Mouse (Mus musculus) embryonic facial prominence, embryonic 11.5 days (tissue): Measurements from ENCODE around the gene Mrpl43. TPM values are rescaled to one million over a fixed set of nuclear protein-coding genes. Genes with fewer than 3 reads are reported as not detected.

Experiments used
- ATAC-seq: fragments of 200-750 bp; cut with Nextera tagmentation; replicated peaks from 2 replicates; pipeline ENCODE4 v1.8.0; 2017; ENCODE audit warnings: low read depth; ENCODE audit not compliant: insufficient number of reproducible peaks, low FRiP score, low TSS enrichment
- DNase-seq: peaks from one replicate; pipeline ENCODE4 v3.0.0-alpha.2; 2015; ENCODE audit warnings: low spot score
- H3K27ac ChIP-seq: fragments of 300-500 bp; sonication (generic); replicated peaks from 2 replicates; pipeline ENCODE4 v1.5.1; 2014; ENCODE audit warnings: mild to moderate bottlenecking, low read depth, low read length, control low read depth
- H3K27me3 ChIP-seq: fragments of 300-500 bp; sonication (generic); 2 replicates; pipeline ENCODE4 v1.6.1; 2014; ENCODE audit warnings: mild to moderate bottlenecking, low read length, moderate library complexity, mixed read lengths; ENCODE audit not compliant: control insufficient read depth, insufficient read depth
- H3K36me3 ChIP-seq: fragments of 300-500 bp; sonication (generic); replicated peaks from 2 replicates; pipeline ENCODE4 v1.6.1; 2014; ENCODE audit warnings: low read depth, mild to moderate bottlenecking, low read length, moderate library complexity, mixed read lengths; ENCODE audit not compliant: control insufficient read depth, insufficient read depth
- H3K4me1 ChIP-seq: fragments of 300-500 bp; sonication (generic); 2 replicates; pipeline ENCODE4 v1.6.1; 2014; ENCODE audit warnings: low read length, mixed read lengths; ENCODE audit not compliant: control insufficient read depth, insufficient read depth
- H3K4me2 ChIP-seq: fragments of 300-500 bp; sonication (generic); 2 replicates; pipeline ENCODE4 v1.6.1; 2014; ENCODE audit warnings: low read depth, mild to moderate bottlenecking, control low read depth, low read length, moderate library complexity
- H3K4me3 ChIP-seq: fragments of 300-500 bp; sonication (generic); 2 replicates; pipeline ENCODE4 v1.5.1; 2014; ENCODE audit warnings: low read depth, low read length, control low read depth
- H3K9ac ChIP-seq: fragments of 300-500 bp; sonication (generic); replicated peaks from 2 replicates; pipeline ENCODE4 v1.6.1; 2014; ENCODE audit warnings: mild to moderate bottlenecking, control low read depth, low read length
- H3K9me3 ChIP-seq: fragments of 300-500 bp; sonication (generic); replicated peaks from 2 replicates; pipeline ENCODE4 v1.6.1; 2016; ENCODE audit warnings: mild to moderate bottlenecking, low read length, inconsistent platforms, mixed read lengths; ENCODE audit not compliant: control insufficient read depth
- WGBS: fragments of 180-500 bp; shearing (Covaris S2); extraction: QIAGEN DNeasy Blood & Tissue Kit; methylation state at CpG from one replicate; pipeline ENCODE4 v1.1.7; 2014; 5-methylcytosine and 5-hydroxymethylcytosine counted together
- polyA plus RNA-seq: library from polyadenylated mRNA; unstranded; fragments of >200 nt; fragmentation: Nextera tagmentation; extraction: Ambion mirVana; gene quantifications from 2 replicates; pipeline ENCODE4 v1.2.1, GENCODE M21; 2014

The Mrpl43 gene
- polyA plus RNA-seq, 1 experiment from 2014 or later, result 62.9 TPM

GRCm38 (mm10) chr19:45026958-45027670, 20.9 kb upstream of the Mrpl43 start:
- peaks cover 2% of the 10 kb centered on the region for H3K4me1 ChIP-seq

DNA sequence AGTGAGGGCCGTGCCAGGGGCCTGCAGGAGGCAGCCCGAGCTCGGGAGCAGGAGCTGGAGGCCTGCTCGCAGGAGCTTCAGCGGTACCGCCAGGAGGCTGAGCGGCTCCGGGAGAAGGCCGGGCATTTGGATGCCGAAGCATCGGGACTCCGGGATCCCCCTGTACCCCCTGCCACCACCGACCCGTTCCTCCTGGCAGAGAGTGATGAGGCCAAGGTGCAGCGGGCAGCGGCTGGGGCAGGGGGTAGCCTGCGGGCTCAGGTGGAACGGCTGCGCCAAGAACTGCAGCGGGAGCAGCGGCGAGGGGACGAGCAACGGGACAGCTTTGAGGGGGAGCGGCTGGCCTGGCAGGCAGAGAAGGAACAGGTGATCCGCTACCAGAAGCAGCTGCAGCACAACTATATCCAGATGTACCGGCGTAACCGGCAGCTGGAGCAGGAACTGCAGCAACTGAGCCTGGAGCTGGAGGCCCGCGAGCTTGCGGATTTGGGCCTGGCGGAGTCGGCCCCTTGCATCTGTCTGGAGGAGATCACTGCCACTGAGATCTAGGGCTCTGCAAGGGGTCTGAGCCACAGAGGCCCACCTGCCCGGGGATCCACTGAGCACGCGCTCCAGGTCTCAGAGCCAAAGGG, 19.8 kb upstream of the Mrpl43 start:
- peaks cover 4% of the 10 kb centered on the region for H3K4me1 ChIP-seq
- no peak overlapping the region for H3K27ac ChIP-seq
- 83% methylated on average over 37 of the region's 37 CpGs for WGBS
- no peaks in the 10 kb centered on the region for H3K27me3 ChIP-seq
- no peaks in the 10 kb centered on the region for H3K9me3 ChIP-seq
- no peak overlapping the region for H3K9ac ChIP-seq
- no peak for ATAC-seq
- H3K4me2 ChIP-seq, result no peak overlapping the region
- no peak overlapping the region for H3K4me3 ChIP-seq
- peak; percentile 39 for DNase-seq
- H3K36me3 ChIP-seq, result peaks cover 23% of the 10 kb centered on the region

More at GRCm38 (mm10) chr19:45026958-45027670, 20.9 kb upstream of the Mrpl43 start:
- Histone ChIP-seq H3K4me3 (no peak overlapping the region), H3K27me3 (no peaks in the 10 kb centered on the region), H3K9me3 (no peaks in the 10 kb centered on the region), H3K36me3 (peaks cover 23% of the 10 kb centered on the region), H3K9ac (no peak overlapping the region), H3K4me2 (no peak overlapping the region), H3K27ac (no peak overlapping the region)
- no peak for DNase-seq
- WGBS, result 76% methylated on average over 6 of the region's 6 CpGs
- ATAC-seq, result no peak

GRCm38 (mm10) chr19:45024775-45025174, 18.5 kb upstream of the Mrpl43 start:
- Histone ChIP-seq H3K4me3 (no peak overlapping the region), H3K27ac (no peak overlapping the region), H3K27me3 (no peaks in the 10 kb centered on the region), H3K9ac (no peak overlapping the region), H3K4me1 (peaks cover 4% of the 10 kb centered on the region), H3K4me2 (no peak overlapping the region), H3K9me3 (no peaks in the 10 kb centered on the region), H3K36me3 (peaks cover 23% of the 10 kb centered on the region)
- 90% methylated on average over 20 of the region's 20 CpGs for WGBS
- ATAC-seq (no peak), DNase-seq (no peak)

- ATAC-seq, result no peak
Measured at GRCm38 (mm10) chr19:45023993-45024392, 17.8 kb upstream of the Mrpl43 start.

GRCm38 (mm10) chr19:45021362-45021761, 15.1 kb upstream of the Mrpl43 start:
- no peak for ATAC-seq
- H3K4me2 ChIP-seq, result no peak overlapping the region
- no peak for DNase-seq
- WGBS, result 92% methylated on average over 15 of the region's 15 CpGs
- peaks cover 11% of the 10 kb centered on the region for H3K36me3 ChIP-seq
- peaks cover 4% of the 10 kb centered on the region for H3K4me1 ChIP-seq
- H3K9me3 ChIP-seq, result no peaks in the 10 kb centered on the region
- no peaks in the 10 kb centered on the region for H3K27me3 ChIP-seq
- H3K9ac ChIP-seq, result no peak overlapping the region
- no peak overlapping the region for H3K4me3 ChIP-seq
- H3K27ac ChIP-seq, result no peak overlapping the region

More at GRCm38 (mm10) chr19:45023993-45024392, 17.8 kb upstream of the Mrpl43 start:
- 83% methylated on average over 11 of the region's 11 CpGs for WGBS
- Histone ChIP-seq H3K9me3 (no peaks in the 10 kb centered on the region), H3K4me2 (no peak overlapping the region), H3K27me3 (no peaks in the 10 kb centered on the region), H3K4me3 (no peak overlapping the region), H3K36me3 (peaks cover 23% of the 10 kb centered on the region), H3K9ac (no peak overlapping the region), H3K4me1 (peaks cover 4% of the 10 kb centered on the region), H3K27ac (no peak overlapping the region)
- no peak for DNase-seq

DNA sequence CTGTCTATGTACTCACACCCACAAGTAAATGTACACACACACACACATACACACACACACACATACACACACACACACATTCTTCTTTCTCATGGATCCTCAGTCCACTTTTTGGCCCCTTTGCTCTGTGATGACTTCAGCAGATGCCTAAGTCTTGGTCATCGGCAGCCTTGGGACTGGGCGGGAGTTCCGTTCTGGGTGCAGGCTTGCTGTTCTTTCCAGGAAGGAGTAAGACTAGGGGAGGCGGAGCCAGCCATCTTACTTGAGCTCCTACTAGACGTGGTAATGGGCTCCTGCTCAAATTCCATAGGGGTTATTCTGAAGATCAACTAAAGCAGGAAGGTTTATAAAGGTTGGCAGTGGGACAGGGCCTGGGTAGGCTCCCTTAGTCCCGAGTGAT, 14.1 kb upstream of the Mrpl43 start:
- peaks cover 6% of the 10 kb centered on the region for H3K36me3 ChIP-seq
- H3K4me2 ChIP-seq, result no peak overlapping the region
- peaks cover 4% of the 10 kb centered on the region for H3K4me1 ChIP-seq
- ATAC-seq (no peak), DNase-seq (no peak)
- H3K9ac ChIP-seq, result no peak overlapping the region
- H3K27me3 ChIP-seq, result no peaks in the 10 kb centered on the region
- H3K27ac ChIP-seq, result no peak overlapping the region
- H3K9me3 ChIP-seq, result no peaks in the 10 kb centered on the region
- H3K4me3 ChIP-seq, result no peak overlapping the region
- WGBS, result 59% methylated on average over 6 of the region's 6 CpGs

DNA sequence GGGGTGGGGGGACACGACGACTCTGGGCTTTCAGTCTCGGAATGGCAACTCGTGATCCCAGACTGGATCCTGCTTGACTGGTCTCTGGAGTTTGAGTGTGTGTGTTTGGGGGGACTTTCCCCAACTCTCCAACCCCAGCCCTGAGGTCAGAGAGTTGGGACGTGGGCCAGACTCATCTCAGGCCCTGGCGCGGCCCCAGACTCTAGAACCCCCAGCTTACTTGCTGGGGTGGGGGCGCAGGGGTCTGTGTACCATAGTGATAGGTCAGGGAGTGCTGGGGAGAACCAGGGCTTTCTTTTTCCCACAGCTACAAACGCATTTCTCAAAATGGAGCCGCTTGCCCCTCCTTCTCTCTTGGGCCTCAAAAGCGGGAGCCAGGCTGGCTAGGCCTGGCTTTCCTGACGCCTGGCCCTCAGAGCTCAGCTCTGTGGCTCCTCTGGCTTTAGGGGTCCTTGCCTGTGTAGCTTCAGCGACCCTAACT, 12.1 kb upstream of the Mrpl43 start:
- Histone ChIP-seq H3K4me2 (peak overlapping the region; percentile 90), H3K27ac (peak overlapping the region; percentile 97), H3K36me3 (no peaks in the 10 kb centered on the region), H3K9ac (peak overlapping the region; percentile 96), H3K4me3 (peak overlapping the region; percentile 78), H3K9me3 (no peaks in the 10 kb centered on the region), H3K4me1 (peaks cover 2% of the 10 kb centered on the region; the same call in 1 of the 2 replicates), H3K27me3 (no peaks in the 10 kb centered on the region)
- ATAC-seq (no peak), DNase-seq (peak; percentile 53)
- WGBS, result 0% methylated on average over 13 of the region's 13 CpGs

GRCm38 (mm10) chr19:45017909-45018308, 11.7 kb upstream of the Mrpl43 start:
- 1% methylated on average over 28 of the region's 48 CpGs for WGBS
- no peaks in the 10 kb centered on the region for H3K27me3 ChIP-seq
- H3K27ac ChIP-seq, result peak overlapping the region; percentile 97
- H3K9me3 ChIP-seq, result no peaks in the 10 kb centered on the region
- peaks cover 2% of the 10 kb centered on the region; the same call in 1 of the 2 replicates for H3K4me1 ChIP-seq
- H3K4me2 ChIP-seq, result peak overlapping the region; percentile 90
- DNase-seq (peak; percentile 89), ATAC-seq (peak; percentile 68)
- peak overlapping the region; percentile 96 for H3K9ac ChIP-seq
- H3K4me3 ChIP-seq, result peak overlapping the region; percentile 78
- no peaks in the 10 kb centered on the region for H3K36me3 ChIP-seq
